ENCODE assay signal across 10 mouse cellular contexts in the genomic region with DNA sequence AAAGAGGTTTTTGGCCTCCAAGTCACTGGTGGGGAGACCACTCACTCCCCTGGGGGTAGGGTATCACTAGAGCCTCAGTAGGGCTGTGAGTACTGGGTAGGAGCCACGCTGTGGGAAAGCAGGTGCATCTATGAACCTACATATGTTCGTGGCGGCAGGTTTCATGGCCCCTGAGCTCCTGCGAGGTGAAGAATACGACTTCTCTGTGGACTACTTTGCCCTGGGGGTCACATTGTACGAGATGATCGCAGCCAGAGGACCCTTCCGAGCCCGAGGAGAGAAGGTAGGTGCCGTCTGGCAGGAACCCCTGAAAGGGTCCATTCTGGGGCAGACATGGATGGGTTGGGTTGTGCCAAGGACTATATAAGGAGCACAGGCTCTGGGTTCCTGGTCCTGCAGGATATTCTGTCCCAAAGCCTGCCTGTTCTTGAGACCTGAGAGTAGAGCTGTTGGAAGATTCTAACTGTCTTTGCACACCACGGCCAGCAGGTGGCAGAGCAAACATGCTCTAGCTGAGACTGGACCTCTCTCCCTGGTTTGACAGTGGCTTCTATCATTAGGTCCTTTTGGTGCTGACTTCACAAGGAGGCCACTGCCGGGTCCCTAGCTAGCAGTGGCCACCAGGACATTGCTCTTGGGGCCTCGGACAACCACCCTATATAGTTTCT. TPM values are rescaled to one million over a fixed set of nuclear protein-coding genes. Genes with fewer than 3 reads are reported as not detected.
DNase-seq lines count a peak whose midpoint lies in the region; ATAC-seq and TF ChIP-seq lines count a peak whose summit lies in the region.
"Had no signal": no experiment of that assay in that cellular context is flagged by ENCODE, and none has a peak within 500 bp of the region (broad histone marks: within the 10 kb centered on the region; RNA-seq: fewer than 3 reads in every experiment).

No protein-coding gene starts in this region.

- CTCF ChIA-PET in Patski (lab: Charles Lee) = interaction anchor here (1.0 to 2.3 kb wide), 17 partner anchors 8 to 373 kb away, joined by 3 to 13 read pairs (median 4); a partner anchor contains a TSS

- H3K4me1 ChIP-seq in hindbrain, embryonic 10.5 days (replicated peaks) = no peaks in the 10 kb centered on the region
- H3K4me1 ChIP-seq in hindbrain, embryonic 13.5 days (replicated peaks) = no peaks in the 10 kb centered on the region
- H3K4me1 ChIP-seq in heart, postnatal 0 days (ENCODE audit: control insufficient read depth, insufficient read depth) = no peaks in the 10 kb centered on the region
- H3K4me1 ChIP-seq in midbrain, embryonic 11.5 days (ENCODE audit: control insufficient read depth, insufficient read depth, low read length) = no peaks in the 10 kb centered on the region
- H3K4me1 ChIP-seq: embryonic facial prominence, embryonic 13.5 days; megakaryocyte, embryonic 14.5 days had no signal

- no peak overlapping the region for H3K27ac ChIP-seq in hindbrain, embryonic 10.5 days
- no peak overlapping the region for H3K27ac ChIP-seq in hindbrain, embryonic 13.5 days
- H3K27ac ChIP-seq in heart, postnatal 0 days (ENCODE audit: low read depth) = no peak overlapping the region
- H3K27ac ChIP-seq in midbrain, embryonic 11.5 days (ENCODE audit: low read depth, low read length) = no peak overlapping the region
- H3K27ac ChIP-seq: embryonic facial prominence, embryonic 13.5 days had no signal

- H3K9me3 ChIP-seq in hindbrain, embryonic 10.5 days = no peaks in the 10 kb centered on the region
- H3K9me3 ChIP-seq in hindbrain, embryonic 13.5 days = no peaks in the 10 kb centered on the region
- H3K9me3 ChIP-seq in heart, postnatal 0 days (replicated peaks; ENCODE audit: control insufficient read depth, low read length) = no peaks in the 10 kb centered on the region
- no peaks in the 10 kb centered on the region for H3K9me3 ChIP-seq in midbrain, embryonic 11.5 days (ENCODE audit: control insufficient read depth, low read length)
- H3K9me3 ChIP-seq: embryonic facial prominence, embryonic 13.5 days; megakaryocyte, embryonic 14.5 days had no signal

- WGBS in hindbrain, embryonic 10.5 days = 66% methylated on average over 13 of the region's 13 CpGs
- WGBS in hindbrain, embryonic 13.5 days = 65% methylated on average over 13 of the region's 13 CpGs
- 57% methylated on average over 13 of the region's 13 CpGs for WGBS in heart, postnatal 0 days
- 68% methylated on average over 13 of the region's 13 CpGs for WGBS in midbrain, embryonic 11.5 days

- H3K27me3 ChIP-seq in hindbrain, embryonic 10.5 days (ENCODE audit: insufficient read depth, poor library complexity, severe bottlenecking) = no peaks in the 10 kb centered on the region
- 0 out of 2 replicates have a peak, but pooled peaks cover 3% of the 10 kb centered on the region for H3K27me3 ChIP-seq in hindbrain, embryonic 13.5 days
- H3K27me3 ChIP-seq in Patski = peaks cover 22% of the 10 kb centered on the region
- 0 out of 2 replicates have a peak, but pooled peaks cover 9% of the 10 kb centered on the region for H3K27me3 ChIP-seq in heart, postnatal 0 days (ENCODE audit: control insufficient read depth, insufficient read depth, low read length)
- no peaks in the 10 kb centered on the region for H3K27me3 ChIP-seq in midbrain, embryonic 11.5 days (ENCODE audit: control insufficient read depth, insufficient read depth, low read length)
- H3K27me3 ChIP-seq: embryonic facial prominence, embryonic 13.5 days had no signal

- H3K4me3 ChIP-seq in hindbrain, embryonic 10.5 days = no peak overlapping the region
- H3K4me3 ChIP-seq in hindbrain, embryonic 13.5 days = no peak overlapping the region
- H3K4me3 ChIP-seq in heart, postnatal 0 days (ENCODE audit: low read depth, low read length) = no peak overlapping the region
- no peak overlapping the region for H3K4me3 ChIP-seq in midbrain, embryonic 11.5 days (ENCODE audit: low read depth, low read length)
- H3K4me3 ChIP-seq: embryonic facial prominence, embryonic 13.5 days; megakaryocyte, embryonic 14.5 days had no signal

- no peak for TF ChIP-seq EP300 in heart, postnatal 0 days (IDR thresholded peaks at IDR 0.05; ENCODE audit: low read depth)

- no peaks in the 10 kb centered on the region for H3K36me3 ChIP-seq in hindbrain, embryonic 10.5 days
- no peaks in the 10 kb centered on the region for H3K36me3 ChIP-seq in hindbrain, embryonic 13.5 days
- no peaks in the 10 kb centered on the region for H3K36me3 ChIP-seq in heart, postnatal 0 days (replicated peaks; ENCODE audit: control insufficient read depth, insufficient read depth, low read length)
- H3K36me3 ChIP-seq in midbrain, embryonic 11.5 days (ENCODE audit: control insufficient read depth, insufficient read depth, low read length) = no peaks in the 10 kb centered on the region
- H3K36me3 ChIP-seq: embryonic facial prominence, embryonic 13.5 days had no signal

- no peak overlapping the region for H3K4me2 ChIP-seq in hindbrain, embryonic 13.5 days
- no peak overlapping the region for H3K4me2 ChIP-seq in heart, postnatal 0 days (ENCODE audit: low read depth, low read length)
- H3K4me2 ChIP-seq in midbrain, embryonic 11.5 days = no peak overlapping the region
- H3K4me2 ChIP-seq: embryonic facial prominence, embryonic 13.5 days had no signal

- H3K9ac ChIP-seq in hindbrain, embryonic 13.5 days = no peak overlapping the region
- H3K9ac ChIP-seq in heart, postnatal 0 days (replicated peaks; ENCODE audit: low read depth, low read length) = no peak overlapping the region
- H3K9ac ChIP-seq in midbrain, embryonic 11.5 days (ENCODE audit: low read length) = no peak overlapping the region
- H3K9ac ChIP-seq: embryonic facial prominence, embryonic 13.5 days had no signal

- peak; percentile 90 for TF ChIP-seq CTCF in Patski (IDR thresholded peaks at IDR 0.05)
- peak; percentile 85 for TF ChIP-seq CTCF in heart, postnatal 0 days (IDR thresholded peaks at IDR 0.05; ENCODE audit: low read depth)

- no peak for ATAC-seq in hindbrain, embryonic 13.5 days (ENCODE audit: low FRiP score)
- peak; percentile 22 for ATAC-seq in Patski
- ATAC-seq in heart, postnatal 0 days (ENCODE audit: insufficient read depth, low read depth) = peak; percentile 47; the same call in 1 of the 2 replicates
- ATAC-seq in midbrain, embryonic 11.5 days (ENCODE audit: low FRiP score) = no peak

- POLR2A ChIA-PET in Patski (lab: Charles Lee) = no interaction called here

- DNase-seq in hindbrain, embryonic 10.5 days (ENCODE audit: low spot score) = peak; percentile 70
- no peak for DNase-seq in Patski (ENCODE audit: low read depth, low spot score)
- peak; percentile 28 for DNase-seq in cerebellum, adult 9-11 months
- peak; percentile 60 for DNase-seq in heart, postnatal 0 days (ENCODE audit: low spot score)
- DNase-seq in layer of hippocampus, postnatal 14 days (ENCODE audit: low spot score in 2 of 2) = peak; percentile 52 to 64
- DNase-seq in midbrain, embryonic 11.5 days (ENCODE audit: low spot score, missing footprints) = peak; percentile 92
- DNase-seq in spleen, postnatal 4 days (ENCODE audit: low spot score in 2 of 2) = peak; percentile 26 to 74

- in situ Hi-C loops in Patski (cut with MboI; ENCODE audit: low pct_unique_long_range_greater_than_20kb) = loop anchor here (10.0 kb wide), 1 partner anchor 342 kb away; a partner anchor contains a TSS

RNA-seq across cellular contexts. Expression of a gene that starts 8.1 kb away (rescaled TPM):
- polyA plus RNA-seq in hindbrain, embryonic 10.5 days (2016; fragmentation: Nextera tagmentation; extraction: Ambion mirVana) = 0.02 TPM in 1 of 2 replicates, not detected in the other
- not detected in 2 replicates for polyA plus RNA-seq in hindbrain, embryonic 13.5 days (2015; fragmentation: Nextera tagmentation; extraction: Ambion mirVana)
- not detected for polyA plus RNA-seq in Patski (2021)
- 0.42 TPM in 1 of 2 replicates, not detected in the other for total RNA-seq in heart, postnatal 0 days (2014; rRNA removed; ENCODE audit: low replicate concordance)
- polyA plus RNA-seq in heart, postnatal 0 days (2015; fragmentation: Nextera tagmentation; extraction: Ambion mirVana) = not detected in 2 replicates
- not detected for total RNA-seq in layer of hippocampus, postnatal 14 days (2021)
- polyA plus RNA-seq in midbrain, embryonic 11.5 days (2014; fragmentation: Nextera tagmentation; extraction: Ambion mirVana) = 0.03 and 0.08 TPM in 2 replicates

RNA-seq across cellular contexts. Expression of a gene that starts 16.4 kb away (rescaled TPM):
- polyA plus RNA-seq in hindbrain, embryonic 10.5 days (2016; fragmentation: Nextera tagmentation; extraction: Ambion mirVana) = 0.18 TPM in 1 of 2 replicates, not detected in the other
- not detected in 2 replicates for polyA plus RNA-seq in hindbrain, embryonic 13.5 days (2015; fragmentation: Nextera tagmentation; extraction: Ambion mirVana)
- polyA plus RNA-seq in Patski (2021) = not detected
- not detected in 2 replicates for total RNA-seq in heart, postnatal 0 days (2014; rRNA removed; ENCODE audit: low replicate concordance)
- 0.08 and 0.14 TPM in 2 replicates for polyA plus RNA-seq in heart, postnatal 0 days (2015; fragmentation: Nextera tagmentation; extraction: Ambion mirVana)
- total RNA-seq in layer of hippocampus, postnatal 14 days (2021) = not detected
- 0.14 TPM in 1 of 2 replicates, not detected in the other for polyA plus RNA-seq in midbrain, embryonic 11.5 days (2014; fragmentation: Nextera tagmentation; extraction: Ambion mirVana)
- polyA plus RNA-seq: embryonic facial prominence, embryonic 13.5 days had no signal

RNA-seq across cellular contexts. Expression of a gene that starts 22.0 kb away (rescaled TPM):
- 0.27 and 0.56 TPM in 2 replicates for polyA plus RNA-seq in hindbrain, embryonic 10.5 days (2016; fragmentation: Nextera tagmentation; extraction: Ambion mirVana)
- 0.39 and 0.62 TPM in 2 replicates for polyA plus RNA-seq in hindbrain, embryonic 13.5 days (2015; fragmentation: Nextera tagmentation; extraction: Ambion mirVana)
- polyA plus RNA-seq in Patski (2021) = 0.08 TPM
- 3.1 and 8.9 TPM in 2 replicates for total RNA-seq in heart, postnatal 0 days (2014; rRNA removed; ENCODE audit: low replicate concordance)
- polyA plus RNA-seq in heart, postnatal 0 days (2015; fragmentation: Nextera tagmentation; extraction: Ambion mirVana) = 3.3 and 3.6 TPM in 2 replicates
- 1 to 10 TPM; 7.3 to 8.4 TPM for total RNA-seq in layer of hippocampus, postnatal 14 days (2021)
- polyA plus RNA-seq in midbrain, embryonic 11.5 days (2014; fragmentation: Nextera tagmentation; extraction: Ambion mirVana) = 0.17 and 0.29 TPM in 2 replicates

Comparison
In these comparisons a context has a peak if more than half of its experiments do, and no peak if none do; other contexts are left out.
1. ATAC-seq: peak in Patski (single experiment) and heart, postnatal 0 days (single experiment); none in hindbrain, embryonic 13.5 days (single experiment) and midbrain, embryonic 11.5 days (single experiment).